Mouse (Mus musculus): ENCODE measurements at regions not wholly inside any gene's neighbourhood (a gene's known extent, or its start where the extent isn't known, plus 50 kb on each side); places are given as distances from the start of the nearest gene placed in this dataset.

DNA sequence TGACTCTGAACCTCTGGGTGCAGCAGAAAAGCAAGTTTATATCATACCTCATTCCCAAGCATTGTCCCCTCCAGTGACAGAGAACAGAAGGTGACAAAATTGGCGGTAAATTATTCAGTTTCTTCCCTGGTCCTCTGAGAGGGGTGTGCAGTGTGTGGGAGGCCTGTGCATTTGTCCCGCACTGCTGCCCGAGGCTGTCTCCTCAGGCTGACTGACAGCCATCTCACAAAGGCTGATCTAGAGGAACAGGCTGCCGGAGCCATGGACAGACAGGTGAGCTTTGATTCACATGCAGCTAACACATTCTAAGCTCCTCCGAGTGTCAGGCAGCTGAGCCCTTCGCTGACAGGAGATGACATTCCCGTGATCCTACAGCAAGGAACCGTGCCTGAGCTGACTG, 299.9 kb upstream of the Cdh4 start:
- Histone ChIP-seq H3K4me3 (ENCODE audit: insufficient read depth, low read depth, low read length) (no peak overlapping the region), H3K27ac (replicated peaks; ENCODE audit: insufficient read depth, low read depth, low read length) (no peak overlapping the region), H3K79me2 (ENCODE audit: control insufficient read depth, insufficient read depth, low read length) (no peaks in the 10 kb centered on the region), H3K9ac (ENCODE audit: low read depth, low read length) (no peak overlapping the region), H3K36me3 (ENCODE audit: control insufficient read depth, insufficient read depth, low read length) (no peaks in the 10 kb centered on the region), H3K4me1 (ENCODE audit: control insufficient read depth, insufficient read depth, low read length) (no peaks in the 10 kb centered on the region), H3K27me3 (ENCODE audit: control insufficient read depth, insufficient read depth, low read length) (no peaks in the 10 kb centered on the region)
- 81% methylated on average over 8 of the region's 8 CpGs for WGBS
- no peak for DNase-seq (ENCODE audit: extremely low read depth, low read depth, low spot score)
- no peak for TF ChIP-seq POLR2A (IDR thresholded peaks at IDR 0.05; ENCODE audit: extremely low read depth, insufficient read depth, low read length)
- TF ChIP-seq CTCF (IDR thresholded peaks at IDR 0.05; ENCODE audit: low read depth, low read length): no peak

DNA sequence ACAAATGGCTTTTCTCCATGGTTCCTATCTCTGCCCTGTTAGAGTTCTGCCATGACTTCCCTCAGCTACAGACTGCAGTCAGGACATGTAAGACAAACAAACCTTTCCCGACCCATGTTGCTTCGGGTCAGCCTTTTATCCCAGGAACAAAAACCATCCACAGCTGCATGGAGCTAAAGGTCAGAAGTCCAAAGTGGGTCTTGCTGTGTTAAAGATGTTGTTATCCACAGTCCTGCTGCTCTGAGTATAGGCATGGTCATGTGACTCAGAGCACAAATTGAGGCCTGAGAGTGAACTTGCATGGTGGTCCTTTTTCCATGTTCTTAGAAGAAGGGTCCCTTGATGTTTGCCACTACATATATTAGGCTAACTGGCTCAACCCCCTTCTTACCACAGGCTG, 296.5 kb upstream of the Cdh4 start:
- H3K36me3 ChIP-seq (ENCODE audit: control insufficient read depth, insufficient read depth, low read length): no peaks in the 10 kb centered on the region
- no peak for DNase-seq (ENCODE audit: extremely low read depth, low read depth, low spot score)
- WGBS: 26% methylated on average over 2 of the region's 2 CpGs
- H3K79me2 ChIP-seq (ENCODE audit: control insufficient read depth, insufficient read depth, low read length): no peaks in the 10 kb centered on the region
- no peak overlapping the region for H3K9ac ChIP-seq (ENCODE audit: low read depth, low read length)
- no peaks in the 10 kb centered on the region; the same call in 1 of the 2 replicates for H3K27me3 ChIP-seq (ENCODE audit: control insufficient read depth, insufficient read depth, low read length)
- no peak overlapping the region for H3K27ac ChIP-seq (replicated peaks; ENCODE audit: insufficient read depth, low read depth, low read length)
- no peaks in the 10 kb centered on the region for H3K4me1 ChIP-seq (ENCODE audit: control insufficient read depth, insufficient read depth, low read length)
- H3K4me3 ChIP-seq (ENCODE audit: insufficient read depth, low read depth, low read length): no peak overlapping the region
- TF ChIP-seq POLR2A (IDR thresholded peaks at IDR 0.05; ENCODE audit: extremely low read depth, insufficient read depth, low read length): no peak
- no peak for TF ChIP-seq CTCF (IDR thresholded peaks at IDR 0.05; ENCODE audit: low read depth, low read length)

DNA sequence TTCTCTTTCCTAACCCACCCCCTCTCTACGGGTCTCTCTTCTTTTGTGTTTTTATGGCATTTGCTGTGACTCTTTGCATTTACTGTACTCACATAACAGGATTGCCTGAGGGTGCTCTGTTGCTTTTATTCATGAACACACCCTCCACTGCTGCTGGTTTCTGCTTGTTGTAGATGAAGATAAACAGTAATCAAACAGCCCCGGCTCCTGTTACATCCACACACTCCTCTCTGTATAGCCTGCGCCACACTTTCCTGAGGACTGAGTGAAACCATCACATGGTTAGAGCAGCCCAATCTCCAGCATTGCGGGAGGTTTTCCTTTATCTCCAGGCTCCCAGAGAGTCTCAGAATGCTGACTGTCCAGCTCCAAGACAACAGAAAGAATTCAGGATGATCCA, 296.0 kb upstream of the Cdh4 start:
- no peaks in the 10 kb centered on the region for H3K4me1 ChIP-seq (ENCODE audit: control insufficient read depth, insufficient read depth, low read length)
- H3K27ac ChIP-seq (replicated peaks; ENCODE audit: insufficient read depth, low read depth, low read length): no peak overlapping the region
- no peaks in the 10 kb centered on the region for H3K79me2 ChIP-seq (ENCODE audit: control insufficient read depth, insufficient read depth, low read length)
- H3K36me3 ChIP-seq (ENCODE audit: control insufficient read depth, insufficient read depth, low read length): no peaks in the 10 kb centered on the region
- no peak for DNase-seq (ENCODE audit: extremely low read depth, low read depth, low spot score)
- WGBS: 69% methylated on average over 4 of the region's 4 CpGs
- TF ChIP-seq POLR2A (IDR thresholded peaks at IDR 0.05; ENCODE audit: extremely low read depth, insufficient read depth, low read length) (no peak), CTCF (IDR thresholded peaks at IDR 0.05; ENCODE audit: low read depth, low read length) (no peak)
- H3K4me3 ChIP-seq (ENCODE audit: insufficient read depth, low read depth, low read length): no peak overlapping the region
- no peak overlapping the region for H3K9ac ChIP-seq (ENCODE audit: low read depth, low read length)
- no peaks in the 10 kb centered on the region; the same call in 1 of the 2 replicates for H3K27me3 ChIP-seq (ENCODE audit: control insufficient read depth, insufficient read depth, low read length)

DNA sequence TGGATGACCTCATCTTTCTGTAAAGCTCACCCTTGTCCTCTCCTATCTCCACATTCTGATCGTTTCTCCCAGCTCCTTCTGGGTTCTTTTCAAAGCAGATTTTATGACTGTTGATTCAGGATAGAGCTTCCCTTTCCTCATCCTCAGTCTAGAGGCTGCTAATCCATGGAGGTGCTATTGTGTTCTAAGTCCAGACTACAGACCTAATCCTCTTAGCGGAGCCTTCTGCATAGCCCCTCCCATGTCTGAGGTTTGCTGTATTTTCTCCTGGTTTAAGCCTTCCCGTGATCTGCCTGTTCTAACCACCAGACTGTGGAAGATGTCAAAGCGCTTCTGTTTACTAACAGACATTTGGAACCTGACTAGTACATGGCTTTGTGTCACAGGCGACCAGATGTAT, 294.0 kb upstream of the Cdh4 start:
- 68% methylated on average over 5 of the region's 5 CpGs for WGBS

DNA sequence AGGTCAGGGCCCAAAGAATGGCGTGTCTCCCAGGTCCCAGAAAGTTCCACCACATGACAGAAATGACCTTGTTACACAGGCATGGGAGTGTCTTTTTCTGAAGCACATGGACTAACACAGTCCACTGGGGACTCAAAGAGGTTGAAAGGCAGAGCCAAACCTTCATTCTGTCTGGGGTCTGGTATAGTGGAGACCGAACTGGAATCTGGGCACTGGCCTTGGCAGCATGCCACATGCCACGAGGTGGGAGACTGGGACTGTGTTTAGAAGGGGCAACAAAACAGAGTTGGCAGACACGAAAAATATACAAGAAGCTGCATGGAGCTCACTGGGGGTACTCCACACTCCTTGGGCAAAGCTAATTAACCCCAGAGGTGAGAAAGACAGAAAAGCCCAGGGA, 293.6 kb upstream of the Cdh4 start:
- no peak overlapping the region for H3K27ac ChIP-seq (replicated peaks; ENCODE audit: insufficient read depth, low read depth, low read length)
- no peaks in the 10 kb centered on the region; the same call in 1 of the 2 replicates for H3K27me3 ChIP-seq (ENCODE audit: control insufficient read depth, insufficient read depth, low read length)
- H3K4me3 ChIP-seq (ENCODE audit: insufficient read depth, low read depth, low read length): no peak overlapping the region
- no peak overlapping the region for H3K9ac ChIP-seq (ENCODE audit: low read depth, low read length)
- no peaks in the 10 kb centered on the region for H3K4me1 ChIP-seq (ENCODE audit: control insufficient read depth, insufficient read depth, low read length)
- no peaks in the 10 kb centered on the region for H3K36me3 ChIP-seq (ENCODE audit: control insufficient read depth, insufficient read depth, low read length)
- DNase-seq (ENCODE audit: extremely low read depth, low read depth, low spot score): no peak
- 62% methylated on average over 4 of the region's 4 CpGs for WGBS
- no peaks in the 10 kb centered on the region for H3K79me2 ChIP-seq (ENCODE audit: control insufficient read depth, insufficient read depth, low read length)
- TF ChIP-seq CTCF (IDR thresholded peaks at IDR 0.05; ENCODE audit: low read depth, low read length) (no peak), POLR2A (IDR thresholded peaks at IDR 0.05; ENCODE audit: extremely low read depth, insufficient read depth, low read length) (no peak)

More for the DNA sequence above, 294.0 kb upstream of the Cdh4 start:
- H3K4me1 ChIP-seq (ENCODE audit: control insufficient read depth, insufficient read depth, low read length): no peaks in the 10 kb centered on the region
- H3K36me3 ChIP-seq (ENCODE audit: control insufficient read depth, insufficient read depth, low read length): no peaks in the 10 kb centered on the region
- H3K27me3 ChIP-seq (ENCODE audit: control insufficient read depth, insufficient read depth, low read length): no peaks in the 10 kb centered on the region; the same call in 1 of the 2 replicates
- H3K79me2 ChIP-seq (ENCODE audit: control insufficient read depth, insufficient read depth, low read length): no peaks in the 10 kb centered on the region
- no peak for DNase-seq (ENCODE audit: extremely low read depth, low read depth, low spot score)
- H3K4me3 ChIP-seq (ENCODE audit: insufficient read depth, low read depth, low read length): no peak overlapping the region
- H3K27ac ChIP-seq (replicated peaks; ENCODE audit: insufficient read depth, low read depth, low read length): no peak overlapping the region
- no peak overlapping the region for H3K9ac ChIP-seq (ENCODE audit: low read depth, low read length)
- TF ChIP-seq POLR2A (IDR thresholded peaks at IDR 0.05; ENCODE audit: extremely low read depth, insufficient read depth, low read length) (no peak), CTCF (IDR thresholded peaks at IDR 0.05; ENCODE audit: low read depth, low read length) (no peak)

DNA sequence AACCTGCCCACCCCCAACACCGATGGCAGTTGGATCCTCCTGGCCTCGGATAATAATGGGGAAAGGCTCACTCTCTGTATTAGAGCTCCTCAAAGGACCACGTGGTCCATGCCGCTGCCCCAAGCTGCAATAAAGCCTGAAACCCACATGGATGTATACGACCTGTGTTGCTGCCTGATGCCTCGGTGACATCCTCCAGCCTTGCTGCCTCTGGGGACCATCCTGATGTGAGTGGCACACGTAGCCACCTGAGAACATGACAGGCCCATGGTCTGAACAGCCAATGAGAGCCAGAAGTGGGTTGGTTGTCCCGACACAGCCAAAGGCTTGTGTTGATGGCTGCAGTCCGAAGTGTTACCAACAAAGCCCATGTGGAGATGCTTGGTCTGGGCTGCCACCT, 283.4 kb upstream of the Cdh4 start:
- TF ChIP-seq CTCF (IDR thresholded peaks at IDR 0.05; ENCODE audit: low read depth, low read length) (no peak), POLR2A (IDR thresholded peaks at IDR 0.05; ENCODE audit: extremely low read depth, insufficient read depth, low read length) (no peak)
- no peaks in the 10 kb centered on the region for H3K79me2 ChIP-seq (ENCODE audit: control insufficient read depth, insufficient read depth, low read length)
- no peaks in the 10 kb centered on the region for H3K4me1 ChIP-seq (ENCODE audit: control insufficient read depth, insufficient read depth, low read length)
- no peak for DNase-seq (ENCODE audit: extremely low read depth, low read depth, low spot score)
- no peak overlapping the region for H3K4me3 ChIP-seq (ENCODE audit: insufficient read depth, low read depth, low read length)
- no peak overlapping the region for H3K27ac ChIP-seq (replicated peaks; ENCODE audit: insufficient read depth, low read depth, low read length)
- WGBS: 86% methylated on average over 9 of the region's 9 CpGs
- H3K9ac ChIP-seq (ENCODE audit: low read depth, low read length): no peak overlapping the region
- H3K36me3 ChIP-seq (ENCODE audit: control insufficient read depth, insufficient read depth, low read length): no peaks in the 10 kb centered on the region
- no peaks in the 10 kb centered on the region for H3K27me3 ChIP-seq (ENCODE audit: control insufficient read depth, insufficient read depth, low read length)

Data from liver, adult 2 months (tissue).